Mouse (Mus musculus) cerebellum, adult 11-12 months (tissue): ENCODE measurements at regions not wholly inside any gene's neighbourhood (a gene's known extent, or its start where the extent isn't known, plus 50 kb on each side); places are given as distances from the start of the nearest gene placed in this dataset.

Source experiments
- DNase-seq: peaks from one replicate; pipeline ENCODE4 v3.0.0; 2022

DNA sequence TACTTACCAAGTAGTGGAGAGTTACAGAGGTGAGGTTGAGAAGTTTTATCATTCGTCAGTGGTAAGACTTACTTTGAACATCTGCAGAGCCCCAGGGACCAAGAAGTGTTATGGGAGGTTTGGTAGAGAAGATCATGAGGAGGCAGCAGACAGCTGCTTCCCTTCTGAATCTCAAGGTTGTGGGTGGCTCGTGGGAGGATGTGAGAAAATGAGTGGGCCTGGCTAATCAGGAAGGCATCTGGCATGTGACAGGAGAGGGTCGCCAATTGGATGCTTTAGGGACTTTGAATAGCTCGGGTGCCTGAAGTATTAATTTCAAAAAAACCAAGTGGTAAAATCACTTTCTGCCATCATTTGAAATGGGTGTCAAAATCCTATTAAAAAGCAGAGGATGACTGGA lies 258.9 kb downstream of the Sqor start:
- DNase-seq, result no peak

DNA sequence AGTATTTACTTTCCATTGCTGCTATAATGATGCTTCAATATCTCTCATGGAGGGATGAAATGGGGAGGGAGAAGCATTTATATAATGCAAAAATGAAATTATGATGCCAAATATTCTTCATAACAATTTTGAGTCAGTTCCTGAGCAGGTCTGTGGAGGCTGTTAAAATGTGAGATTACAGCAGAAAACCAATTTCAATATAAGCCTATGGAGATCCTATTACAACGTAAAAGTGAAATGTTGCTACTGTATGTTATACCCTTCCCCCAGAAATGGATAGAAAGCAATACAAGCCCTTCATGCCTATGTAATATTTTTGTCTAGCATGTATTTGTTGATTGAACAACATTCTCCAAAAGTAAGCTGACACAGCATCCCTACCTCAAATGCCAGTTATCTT lies 259.3 kb downstream of the Sqor start:
- DNase-seq, result no peak

DNA sequence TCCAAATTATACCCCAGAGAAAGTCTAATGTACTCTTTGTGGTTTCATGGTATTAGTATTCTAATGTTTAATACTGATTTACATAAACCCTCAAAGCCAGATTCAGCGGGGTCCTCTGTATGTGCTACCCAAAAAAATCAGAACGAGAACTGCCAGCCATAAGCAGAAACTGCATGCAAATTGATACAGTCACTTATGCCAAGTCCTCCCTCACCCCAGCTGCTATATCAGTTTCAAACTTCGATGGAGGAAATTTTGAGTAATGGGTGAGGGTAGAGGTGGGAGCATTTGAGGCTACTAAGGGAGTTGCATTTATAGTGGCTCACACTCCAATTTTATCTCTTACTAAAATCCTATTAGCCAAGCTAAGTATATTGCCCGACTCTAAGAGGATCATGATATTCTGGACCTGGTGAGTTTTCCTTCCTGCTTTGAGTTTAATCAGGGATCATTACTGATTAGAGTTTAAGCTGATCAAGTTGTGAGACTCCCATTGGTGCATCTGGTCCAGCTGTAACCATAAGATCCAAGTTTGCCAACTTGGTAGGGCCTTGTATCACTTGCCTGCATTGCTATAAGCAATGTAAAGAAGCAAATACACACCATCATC lies 260.0 kb downstream of the Sqor start:
- no peak for DNase-seq

DNA sequence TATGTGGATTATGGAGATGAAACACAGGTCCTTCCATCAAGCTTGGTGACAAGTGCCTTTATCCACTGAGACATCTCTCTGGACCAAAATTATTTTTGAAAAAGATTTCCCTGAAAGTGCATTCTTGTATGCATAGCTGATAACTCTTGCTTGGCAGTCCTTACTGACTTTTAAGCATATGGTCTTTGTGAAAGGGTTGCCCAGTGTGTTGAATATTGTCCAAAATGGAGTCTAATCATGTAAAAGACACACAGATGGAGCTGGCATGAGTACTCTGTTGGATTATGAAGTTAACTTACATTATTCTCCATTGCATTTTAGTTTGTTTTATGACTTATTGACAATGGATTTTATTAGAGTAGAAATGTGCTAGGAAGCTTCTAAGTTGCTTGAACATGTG lies 282.3 kb downstream of the Sqor start:
- no peak for DNase-seq

DNA sequence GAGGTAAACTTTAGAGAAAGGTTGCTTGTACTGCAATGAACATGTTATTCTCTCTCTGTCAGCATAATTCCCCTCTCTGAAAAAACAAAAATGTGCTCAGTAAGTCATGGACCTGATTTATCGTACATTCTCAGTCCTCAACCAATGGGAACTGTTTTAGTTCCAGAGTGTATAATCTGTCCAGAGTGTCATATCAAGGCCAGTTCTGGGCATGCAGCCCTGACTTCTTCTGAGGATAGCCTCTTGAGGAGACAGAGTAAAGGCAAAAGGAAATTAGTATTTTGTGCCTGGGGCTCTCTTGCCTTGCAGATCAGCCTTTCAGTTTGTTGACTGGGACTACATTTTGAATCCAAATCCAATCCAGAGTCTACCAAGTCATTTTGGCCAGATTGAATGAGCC lies 299.6 kb downstream of the Sqor start:
- DNase-seq, result no peak

DNA sequence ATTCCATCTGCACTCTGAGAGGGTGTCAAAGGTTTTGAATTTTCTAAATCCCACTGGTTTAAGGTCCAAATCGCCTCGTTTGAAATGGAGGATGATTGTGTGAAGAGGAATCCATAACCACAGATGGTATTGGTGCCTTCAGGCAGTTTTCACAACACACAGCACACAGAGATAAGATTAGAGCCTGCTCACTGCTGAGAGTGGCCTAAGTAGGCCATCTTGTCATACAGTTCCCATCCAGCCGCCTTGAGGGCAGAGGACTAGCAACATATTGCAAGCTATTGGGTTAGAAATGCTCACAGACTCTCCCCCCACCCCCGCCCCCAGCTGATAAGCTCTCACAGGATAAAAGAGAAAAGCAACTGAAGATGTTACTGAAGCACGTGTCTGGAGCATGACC lies 303.8 kb downstream of the Sqor start:
- DNase-seq, result peak; percentile 29

DNA sequence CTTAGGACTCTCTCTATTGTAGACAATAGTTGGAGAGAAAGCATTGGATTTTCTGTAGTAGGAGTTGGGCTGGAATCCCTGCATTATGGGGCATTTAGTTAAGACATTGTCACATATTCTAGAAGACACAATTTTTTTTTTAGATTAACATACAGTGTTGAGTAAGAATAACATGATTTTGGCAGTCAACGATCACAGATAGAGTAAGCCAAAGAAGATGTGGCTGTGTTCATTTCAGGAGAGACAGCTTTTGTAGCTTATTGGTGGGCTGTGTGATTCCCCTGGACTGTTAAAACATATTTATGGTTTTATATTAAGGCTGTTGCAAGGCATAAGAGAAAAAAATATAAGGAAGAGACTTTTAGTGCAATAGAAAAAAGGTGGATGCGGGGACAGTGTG lies 307.6 kb downstream of the Sqor start:
- DNase-seq, result no peak

DNA sequence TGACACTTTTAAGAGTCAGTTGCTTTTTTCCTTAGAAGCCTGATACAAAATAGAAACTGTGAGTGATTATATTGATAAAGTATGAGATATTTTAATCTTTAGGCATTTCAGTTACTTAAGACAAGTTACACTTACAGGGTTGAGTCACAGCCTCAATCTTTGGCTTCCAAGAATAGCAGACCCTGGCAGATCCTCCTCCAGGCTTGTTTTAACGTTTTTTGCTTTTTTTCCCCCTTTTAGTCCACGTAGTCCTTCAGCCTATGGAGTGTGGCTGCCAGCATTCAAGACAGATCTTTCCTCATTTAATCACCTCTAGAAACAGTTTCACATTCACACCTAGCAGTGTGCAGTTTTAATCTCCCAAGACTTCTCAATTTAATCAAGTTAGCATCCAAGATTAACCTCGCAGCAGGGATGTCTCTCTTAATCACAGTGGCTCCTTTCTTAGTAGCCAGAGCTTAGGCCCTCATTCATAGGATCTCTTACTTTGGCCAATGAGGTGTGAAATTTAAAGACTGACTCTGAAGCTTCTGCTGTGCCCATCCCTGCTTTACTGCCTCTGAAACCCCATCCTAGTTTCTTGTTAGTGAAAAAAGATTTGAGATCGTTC lies 308.5 kb downstream of the Sqor start:
- no peak for DNase-seq

DNA sequence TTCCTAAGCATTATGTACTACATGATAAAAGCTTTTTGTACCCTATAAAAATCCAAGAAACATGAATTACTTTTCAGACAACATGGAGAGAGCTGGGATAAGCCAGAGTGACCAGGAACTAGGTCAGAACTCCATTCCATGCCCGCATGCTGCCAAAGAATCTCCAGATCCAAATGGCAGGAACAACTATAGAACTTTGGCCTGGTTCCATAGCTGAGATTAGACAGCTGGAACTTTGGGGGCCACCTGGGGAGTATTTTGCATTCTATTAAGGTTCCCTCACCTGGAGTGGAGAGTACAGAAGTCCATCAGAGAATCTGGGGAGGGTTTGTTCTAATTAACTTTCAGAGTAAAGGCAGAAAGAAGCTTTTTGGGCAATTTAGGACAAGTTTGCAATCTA lies 327.7 kb downstream of the Sqor start:
- DNase-seq, result peak; percentile 16

DNA sequence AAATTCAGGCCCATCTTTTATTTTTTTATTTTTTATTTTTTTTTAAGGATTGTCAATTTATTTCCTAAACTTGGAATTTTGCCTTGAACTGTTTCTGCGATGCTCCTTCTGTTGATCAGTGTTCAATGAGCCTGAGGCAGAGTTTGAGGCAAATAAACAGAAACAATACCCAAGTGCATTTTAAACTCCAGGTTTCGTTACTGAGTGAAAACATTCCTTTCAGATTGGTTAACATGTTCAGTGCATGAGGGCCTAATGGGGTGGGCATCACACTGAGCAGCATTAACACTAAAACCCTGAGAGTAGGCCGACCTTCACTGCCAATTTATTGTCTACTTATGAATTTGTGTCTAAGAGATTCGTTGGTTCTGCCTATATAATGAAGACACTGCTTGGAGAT lies 338.5 kb downstream of the Sqor start:
- no peak for DNase-seq

DNA sequence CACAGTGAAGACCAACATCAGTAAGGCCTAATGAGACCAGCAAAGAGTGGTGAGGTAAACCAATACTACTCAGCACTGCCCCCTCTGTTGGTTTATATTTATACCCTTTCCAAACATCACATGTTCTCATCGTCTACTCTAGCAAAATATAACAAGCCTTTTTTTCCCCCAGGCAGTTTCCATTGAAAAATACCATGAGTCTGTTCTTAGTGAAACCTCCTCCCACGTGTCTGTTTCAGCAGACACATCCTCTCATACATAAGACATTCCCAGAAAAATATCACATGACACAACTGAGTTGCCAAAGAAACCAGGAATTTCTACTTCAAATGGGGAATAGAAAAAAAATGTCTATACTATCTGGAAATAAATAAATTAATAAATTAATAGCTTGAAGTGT lies 366.5 kb downstream of the Sqor start:
- DNase-seq, result no peak

DNA sequence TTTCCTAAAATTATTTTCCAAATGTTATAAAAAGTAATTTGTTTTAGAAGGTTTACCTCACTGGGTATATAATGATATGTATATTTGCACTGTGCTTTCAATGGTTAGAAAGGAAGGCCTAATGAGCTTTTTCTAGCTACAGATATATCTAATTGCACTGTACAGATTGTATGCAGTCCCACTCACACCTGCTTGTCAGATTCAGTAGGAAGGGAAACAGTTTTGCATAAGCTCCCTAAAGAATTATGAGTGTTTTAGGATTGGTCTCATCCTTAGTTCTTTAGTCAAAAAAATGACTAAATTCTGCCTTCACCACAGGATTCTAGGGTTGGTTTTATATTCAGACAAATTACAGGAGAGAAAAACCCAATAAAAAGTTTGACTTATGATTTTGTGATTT lies 388.1 kb downstream of the Sqor start:
- DNase-seq, result no peak

DNA sequence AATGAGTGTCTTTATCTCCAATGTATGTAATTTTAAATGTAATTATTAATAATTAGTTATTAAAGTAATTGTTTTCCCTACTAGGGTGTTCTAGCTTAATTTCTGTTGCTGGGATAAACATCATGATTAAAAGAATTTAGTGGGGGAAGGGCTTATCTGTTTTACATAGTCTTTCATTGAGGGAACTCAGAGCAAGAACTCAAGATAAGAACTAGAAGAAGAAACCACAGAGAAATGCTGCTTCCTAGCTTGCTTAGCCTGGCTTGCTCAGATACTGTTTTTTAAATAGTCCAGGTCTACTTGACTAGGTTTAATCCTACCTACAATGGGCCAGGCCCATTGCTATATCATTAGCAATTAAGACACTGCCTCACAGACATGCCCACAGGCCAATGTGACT lies 400.3 kb downstream of the Sqor start:
- no peak for DNase-seq

DNA sequence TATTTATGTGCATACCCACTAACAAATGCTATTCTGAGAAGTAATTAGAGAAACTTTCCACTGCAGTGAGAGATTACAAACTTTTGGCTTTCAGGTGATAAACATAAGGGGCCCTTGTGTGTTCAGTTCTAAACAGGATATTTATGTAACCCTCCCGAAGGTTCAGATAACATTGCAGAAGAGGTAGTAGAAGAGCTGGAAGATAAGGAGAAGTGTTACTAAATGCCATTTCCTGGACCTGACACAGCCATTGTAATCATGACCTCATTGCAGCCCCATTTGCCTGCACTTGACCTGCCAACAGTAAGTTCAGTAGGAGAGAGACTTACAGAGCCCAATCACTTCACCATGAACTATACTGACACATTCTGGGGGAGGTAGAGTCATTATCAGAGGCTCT lies 405.6 kb downstream of the Sqor start:
- DNase-seq, result no peak

DNA sequence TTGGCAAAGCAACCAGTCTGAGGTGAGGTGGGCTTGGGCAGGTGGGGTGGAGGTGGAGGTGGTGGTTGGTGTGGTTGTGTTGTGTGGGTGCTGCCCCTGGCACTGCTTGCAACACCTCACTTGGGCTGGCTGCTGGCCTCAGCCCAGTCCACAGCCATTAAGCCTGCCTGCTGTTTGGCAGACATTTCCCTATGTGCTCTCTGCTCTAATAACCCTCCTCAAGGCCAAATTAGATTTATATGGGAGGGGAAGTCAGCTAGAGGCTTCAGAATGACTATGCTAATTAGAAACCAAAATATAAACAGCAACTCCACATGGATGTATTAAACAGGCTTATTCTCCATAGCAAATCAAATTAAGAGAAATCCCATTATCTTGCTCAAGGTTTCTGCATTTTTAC lies 417.2 kb downstream of the Sqor start:
- DNase-seq, result no peak

DNA sequence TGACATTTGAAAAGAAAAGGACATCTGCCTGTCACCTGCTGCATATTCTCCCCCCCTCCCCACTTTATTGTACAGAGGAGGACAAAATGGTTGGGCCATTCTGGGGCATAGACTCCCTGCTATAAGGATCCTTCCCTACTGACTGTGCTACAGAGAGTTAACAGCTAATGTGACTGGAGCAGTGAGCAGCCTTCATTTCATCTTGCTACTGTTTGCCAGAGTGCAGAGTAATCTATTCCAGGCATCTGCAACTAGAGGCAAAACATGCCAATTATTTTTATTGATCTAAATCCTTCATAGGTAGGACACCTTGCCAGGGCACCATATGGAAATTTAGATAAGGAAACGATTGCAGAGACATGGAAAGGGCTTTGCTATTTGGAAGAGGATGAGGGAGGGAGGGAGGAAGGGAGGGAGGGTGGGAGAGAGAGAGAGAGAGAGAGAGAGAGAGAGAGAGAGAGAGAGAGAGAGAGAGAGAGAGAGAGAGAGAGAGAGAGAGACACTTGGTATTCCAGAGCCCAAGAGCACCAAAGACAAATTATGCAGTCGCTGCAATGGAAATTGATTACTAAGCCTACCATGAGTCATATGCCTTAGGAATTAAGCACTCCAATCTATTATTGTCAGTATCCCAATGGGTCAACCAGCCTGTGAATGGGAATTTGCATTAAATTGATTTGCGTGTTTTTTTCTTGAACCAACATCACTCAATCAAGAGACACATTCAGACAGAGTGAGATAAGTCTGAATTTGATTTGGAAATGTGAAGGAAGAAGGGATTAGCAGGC lies 426.0 kb downstream of the Sqor start:
- no peak for DNase-seq

DNA sequence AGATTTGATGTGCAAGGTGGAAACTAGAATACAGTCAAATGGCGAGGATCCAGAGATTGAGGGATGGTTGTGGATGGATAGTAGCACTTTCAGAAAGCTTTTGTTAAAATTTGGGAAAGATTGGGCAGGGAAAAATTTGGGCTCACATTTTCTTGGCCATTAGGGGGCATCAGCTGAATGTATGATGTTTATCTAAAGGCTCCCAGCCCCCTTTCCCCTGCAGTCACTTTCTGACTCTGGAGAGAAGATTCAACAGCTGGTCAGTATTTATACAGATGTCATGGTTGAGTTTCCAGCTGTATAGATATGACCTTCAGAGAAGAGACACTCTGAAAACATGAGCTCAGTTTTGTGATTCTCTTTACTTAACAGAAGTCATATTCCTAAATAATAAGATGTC lies 429.5 kb downstream of the Sqor start:
- no peak for DNase-seq
